Mouse (Mus musculus): Measurements from ENCODE around the gene Ushbp1. TPM values are rescaled to one million over a fixed set of nuclear protein-coding genes. Genes with fewer than 3 reads are reported as not detected.

Gene Ushbp1
- total and polyA plus RNA-seq, 3 experiments = 0.04 to 0.07 TPM; not detected in 1

DNA sequence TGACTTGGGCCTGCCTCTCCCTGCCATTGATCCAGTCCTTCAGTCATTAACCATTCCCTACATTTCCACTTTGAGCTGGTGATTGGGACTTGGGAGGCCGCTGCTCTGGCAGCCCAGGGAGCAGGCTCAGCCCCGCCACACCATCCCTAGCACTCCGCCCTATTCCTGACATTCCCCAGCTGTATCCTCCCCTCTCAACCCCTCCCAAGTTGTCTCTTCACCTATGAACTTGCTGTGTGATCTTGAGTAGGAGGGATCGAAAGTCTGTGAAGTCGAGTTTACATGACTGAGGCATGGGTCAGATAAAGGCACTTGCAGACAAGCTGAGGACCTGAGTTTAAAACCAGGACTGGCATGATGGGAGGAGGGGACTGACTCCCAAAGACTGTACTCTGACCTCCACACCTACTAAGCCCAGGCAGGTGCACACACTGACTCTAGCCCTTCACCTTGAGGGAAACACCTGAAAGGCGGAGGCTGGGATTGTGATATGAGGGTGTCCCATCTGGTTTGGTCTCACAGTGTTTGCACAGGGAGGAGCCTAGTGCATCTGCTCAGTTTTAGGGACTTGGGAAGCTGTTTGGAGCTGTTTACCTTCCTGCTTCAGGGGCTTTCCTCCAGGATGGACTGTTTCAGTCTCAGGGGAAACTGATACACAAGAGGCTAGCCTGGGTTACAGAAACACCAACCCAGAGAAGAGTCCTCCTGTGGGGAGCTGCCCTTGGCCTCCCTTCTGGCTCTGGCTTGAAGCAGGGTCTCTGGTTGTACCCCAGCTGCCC is 7.7 kb upstream of the Ushbp1 start:
- Histone ChIP-seq H3K4me1 (ENCODE audit: control insufficient read depth in 1 of 2, insufficient read depth in 2 of 2, low read length in 2 of 2) (peaks cover 0 to 18% of the 10 kb centered on the region in 2 experiments; a peak in 2 of 4 replicates), H3K9ac (ENCODE audit: control insufficient read depth, low read depth, low read length, poor library complexity, severe bottlenecking) (no peak overlapping the region), H3K27ac (ENCODE audit: control insufficient read depth, low read depth, low read length) (no peak overlapping the region), H3K27me3 (ENCODE audit: control insufficient read depth in 1 of 2, insufficient read depth in 2 of 2, low read length in 2 of 2) (no peaks in the 10 kb centered on the region), H3K79me2 (ENCODE audit: control insufficient read depth, insufficient read depth, low read length, poor library complexity) (peaks cover 26% of the 10 kb centered on the region), H3K9me3 (replicated peaks; ENCODE audit: insufficient read depth, low read length) (no peaks in the 10 kb centered on the region), H3K36me3 (ENCODE audit: control insufficient read depth in 1 of 2, insufficient read depth in 2 of 2, low read length in 2 of 2) (peaks cover 0 to 11% of the 10 kb centered on the region in 2 experiments; a peak in 2 of 4 replicates), H3K4me3 (ENCODE audit: control insufficient read depth in 1 of 2, insufficient read depth in 1 of 2, low read depth in 2 of 2, low read length in 2 of 2) (no peak overlapping the region)
- no peak for DNase-seq (ENCODE audit: low read depth, low spot score)
- TF ChIP-seq NELFE (IDR thresholded peaks at IDR 0.05; ENCODE audit: low read depth, low read length) (no peak), POLR2AphosphoS2 (IDR thresholded peaks at IDR 0.05; ENCODE audit: low read length) (0 out of 2 replicates have a peak, but pooled peaks have one; percentile 31)

GRCm38 (mm10) chr8:71402446-71402964 is 6.9 kb upstream of the Ushbp1 start:
- Histone ChIP-seq H3K4me3 (ENCODE audit: control insufficient read depth in 1 of 2, insufficient read depth in 1 of 2, low read depth in 2 of 2, low read length in 2 of 2) (no peak overlapping the region), H3K9ac (ENCODE audit: control insufficient read depth, low read depth, low read length, poor library complexity, severe bottlenecking) (no peak overlapping the region), H3K9me3 (replicated peaks; ENCODE audit: insufficient read depth, low read length) (no peaks in the 10 kb centered on the region), H3K27ac (ENCODE audit: control insufficient read depth, low read depth, low read length) (no peak overlapping the region), H3K79me2 (ENCODE audit: control insufficient read depth, insufficient read depth, low read length, poor library complexity) (peaks cover 26% of the 10 kb centered on the region), H3K27me3 (ENCODE audit: control insufficient read depth in 1 of 2, insufficient read depth in 2 of 2, low read length in 2 of 2) (no peaks in the 10 kb centered on the region), H3K4me1 (ENCODE audit: control insufficient read depth in 1 of 2, insufficient read depth in 2 of 2, low read length in 2 of 2) (peaks cover 0 to 16% of the 10 kb centered on the region in 2 experiments; a peak in 2 of 4 replicates), H3K36me3 (ENCODE audit: control insufficient read depth in 1 of 2, insufficient read depth in 2 of 2, low read length in 2 of 2) (peaks cover 0 to 11% of the 10 kb centered on the region in 2 experiments; a peak in 2 of 4 replicates)
- TF ChIP-seq MAFK (IDR thresholded peaks at IDR 0.05; ENCODE audit: borderline replicate concordance, low read depth, low read length) (no peak), CHD1 (IDR thresholded peaks at IDR 0.05; ENCODE audit: low read depth, low read length) (no peak), TAL1 (IDR thresholded peaks at IDR 0.05; ENCODE audit: low read length) (no peak), NRF1 (IDR thresholded peaks at IDR 0.05; ENCODE audit: insufficient read depth, low read depth, low read length, poor library complexity, severe bottlenecking) (no peak), POLR2AphosphoS5 (IDR thresholded peaks at IDR 0.05; ENCODE audit: borderline replicate concordance, low read depth, low read length) (no peak), SIN3A (IDR thresholded peaks at IDR 0.05; ENCODE audit: low read length) (no peak), CTCF (IDR thresholded peaks at IDR 0.05 in 2 of 3, conservative IDR thresholded peaks at IDR 0.05 in 1 of 3; ENCODE audit: control insufficient read depth in 1 of 3, insufficient read depth in 1 of 3, low read depth in 2 of 3, low read length in 3 of 3, poor library complexity in 1 of 3, severe bottlenecking in 1 of 3) (no peak)
- no peak for DNase-seq (ENCODE audit: low read depth, low spot score)

DNA sequence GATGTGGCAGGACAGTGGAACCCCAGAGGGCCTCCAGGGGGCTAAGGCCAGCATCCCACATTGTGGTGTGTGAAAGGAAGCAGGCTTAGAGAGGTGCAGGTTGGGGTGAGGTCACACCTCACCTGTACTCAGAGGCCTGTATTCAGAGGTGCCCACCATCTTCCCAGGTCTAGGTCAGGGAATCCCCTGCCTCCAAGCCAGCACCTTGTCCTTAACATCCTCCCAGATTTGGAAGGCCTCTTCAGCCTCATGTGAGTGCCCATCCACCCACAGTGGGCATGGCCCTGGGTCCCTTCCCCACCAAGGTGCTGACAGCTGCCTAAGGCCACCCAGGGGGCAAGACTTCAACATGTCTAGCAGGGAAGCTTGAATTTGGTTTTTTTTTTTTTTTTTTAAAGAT is 5.9 kb upstream of the Ushbp1 start:
- H3K4me3 ChIP-seq (ENCODE audit: control insufficient read depth in 1 of 2, insufficient read depth in 1 of 2, low read depth in 2 of 2, low read length in 2 of 2) = no peak overlapping the region
- no peak overlapping the region for H3K9ac ChIP-seq (ENCODE audit: control insufficient read depth, low read depth, low read length, poor library complexity, severe bottlenecking)
- TF ChIP-seq SIN3A (IDR thresholded peaks at IDR 0.05; ENCODE audit: low read length) (no peak), CHD2 (IDR thresholded peaks at IDR 0.05; ENCODE audit: low read length) (no peak), MAX (IDR thresholded peaks at IDR 0.05; ENCODE audit: low read length) (no peak), TCF12 (IDR thresholded peaks at IDR 0.05; ENCODE audit: low read depth, low read length) (no peak), E2F4 (IDR thresholded peaks at IDR 0.05; ENCODE audit: borderline replicate concordance, low read depth, low read length) (no peak), MEF2A (IDR thresholded peaks at IDR 0.05; ENCODE audit: extremely low read depth, insufficient replicate concordance, low read depth, low read length, poor library complexity, severe bottlenecking) (no peak), POLR2AphosphoS2 (IDR thresholded peaks at IDR 0.05; ENCODE audit: low read length) (0 out of 2 replicates have a peak, but pooled peaks have one; percentile 30), BHLHE40 (IDR thresholded peaks at IDR 0.05; ENCODE audit: borderline replicate concordance, low read depth, low read length) (no peak)
- peaks cover 0 to 7% of the 10 kb centered on the region in 2 experiments; a peak in 1 of 4 replicates for H3K36me3 ChIP-seq (ENCODE audit: control insufficient read depth in 1 of 2, insufficient read depth in 2 of 2, low read length in 2 of 2)
- H3K27me3 ChIP-seq (ENCODE audit: control insufficient read depth in 1 of 2, insufficient read depth in 2 of 2, low read length in 2 of 2) = no peaks in the 10 kb centered on the region
- H3K4me1 ChIP-seq (ENCODE audit: control insufficient read depth in 1 of 2, insufficient read depth in 2 of 2, low read length in 2 of 2) = peaks cover 0 to 8% of the 10 kb centered on the region in 2 experiments; a peak in 2 of 4 replicates
- no peak for DNase-seq (ENCODE audit: low read depth, low spot score)
- H3K79me2 ChIP-seq (ENCODE audit: control insufficient read depth, insufficient read depth, low read length, poor library complexity) = peaks cover 22% of the 10 kb centered on the region
- H3K27ac ChIP-seq (ENCODE audit: control insufficient read depth, low read depth, low read length) = no peak overlapping the region
- H3K9me3 ChIP-seq (replicated peaks; ENCODE audit: insufficient read depth, low read length) = no peaks in the 10 kb centered on the region

Measured in MEL (cell line).